ENCODE assay signal across 23 mouse cellular contexts in genomic region chr4:154530336-154530735, GRCm38 (mm10).
DNase-seq lines count a peak whose midpoint lies in the region; ATAC-seq and TF ChIP-seq lines count a peak whose summit lies in the region.
"Had no signal": no experiment of that assay in that cellular context is flagged by ENCODE, and none has a peak within 500 bp of the region (broad histone marks: within the 10 kb centered on the region; RNA-seq: fewer than 3 reads in every experiment).

No protein-coding gene starts in this region.

- no peak overlapping the region for H3K9ac ChIP-seq in forebrain, postnatal 0 days
- H3K9ac ChIP-seq in liver, postnatal 0 days (replicated peaks): no peak overlapping the region
- H3K9ac ChIP-seq: forebrain, embryonic 12.5 days; heart, embryonic 15.5 days; kidney, embryonic 15.5 days; limb, embryonic 12.5 days had no signal

- H3K36me3 ChIP-seq in forebrain, embryonic 10.5 days (replicated peaks): peaks cover 27% of the 10 kb centered on the region
- H3K36me3 ChIP-seq in forebrain, postnatal 0 days (ENCODE audit: insufficient read depth): no peaks in the 10 kb centered on the region
- no peaks in the 10 kb centered on the region for H3K36me3 ChIP-seq in liver, postnatal 0 days (replicated peaks; ENCODE audit: insufficient read depth, low read length)
- H3K36me3 ChIP-seq: heart, embryonic 15.5 days; kidney, embryonic 15.5 days had no signal

- no peaks in the 10 kb centered on the region for H3K9me3 ChIP-seq in forebrain, embryonic 10.5 days
- H3K9me3 ChIP-seq in forebrain, postnatal 0 days (ENCODE audit: low read length): no peaks in the 10 kb centered on the region
- H3K9me3 ChIP-seq in liver, postnatal 0 days (ENCODE audit: low read length): no peaks in the 10 kb centered on the region
- H3K9me3 ChIP-seq: embryonic facial prominence, embryonic 10.5 days; forebrain, embryonic 12.5 days; heart, embryonic 15.5 days; kidney, embryonic 15.5 days; limb, embryonic 12.5 days had no signal

- TF ChIP-seq POLR2A in bone marrow, adult 2 months (IDR thresholded peaks at IDR 0.05; ENCODE audit: borderline replicate concordance, control insufficient read depth, low read depth, low read length): no peak

- H3K4me1 ChIP-seq in forebrain, embryonic 10.5 days: peaks cover 80% of the 10 kb centered on the region
- peaks cover 3% of the 10 kb centered on the region; the same call in 1 of the 2 replicates for H3K4me1 ChIP-seq in forebrain, postnatal 0 days (ENCODE audit: insufficient read depth)
- H3K4me1 ChIP-seq in bone marrow, adult 2 months (ENCODE audit: control insufficient read depth, insufficient read depth, low read length): no peaks in the 10 kb centered on the region; the same call in 1 of the 2 replicates
- peaks cover 6% of the 10 kb centered on the region for H3K4me1 ChIP-seq in liver, postnatal 0 days (ENCODE audit: insufficient read depth)

- WGBS in forebrain, embryonic 10.5 days: 83% methylated on average over 7 of the region's 7 CpGs
- WGBS in forebrain, postnatal 0 days: 68% methylated on average over 7 of the region's 7 CpGs
- 17% methylated on average over 7 of the region's 7 CpGs for WGBS in bone marrow, adult 2 months
- WGBS in liver, postnatal 0 days (ENCODE audit: insufficient replicate concordance): 29% methylated on average over 7 of the region's 7 CpGs

- peaks cover 41% of the 10 kb centered on the region; the same call in 1 of the 2 replicates for H3K27me3 ChIP-seq in forebrain, embryonic 10.5 days (ENCODE audit: poor library complexity, severe bottlenecking)
- H3K27me3 ChIP-seq in forebrain, postnatal 0 days (ENCODE audit: insufficient read depth, low read length): no peaks in the 10 kb centered on the region
- H3K27me3 ChIP-seq in liver, postnatal 0 days (ENCODE audit: insufficient read depth, low read length): no peaks in the 10 kb centered on the region
- H3K27me3 ChIP-seq: CH12.LX; heart, embryonic 15.5 days; limb, embryonic 12.5 days had no signal

- TF ChIP-seq EP300 in liver, postnatal 0 days (IDR thresholded peaks at IDR 0.05; ENCODE audit: low read depth): no peak

- no peak for TF ChIP-seq CTCF in forebrain, postnatal 0 days (IDR thresholded peaks at IDR 0.05; ENCODE audit: low read depth)
- no peak for TF ChIP-seq CTCF in bone marrow, adult 2 months (IDR thresholded peaks at IDR 0.05; ENCODE audit: control insufficient read depth, insufficient read depth, low read length)
- TF ChIP-seq CTCF in liver, postnatal 0 days (IDR thresholded peaks at IDR 0.05; ENCODE audit: low read depth): no peak

- H3K4me2 ChIP-seq in forebrain, postnatal 0 days (ENCODE audit: low read depth): no peak overlapping the region
- H3K4me2 ChIP-seq in liver, postnatal 0 days (ENCODE audit: low read depth, low read length): peak overlapping the region; percentile 30; the same call in 1 of the 2 replicates
- H3K4me2 ChIP-seq: forebrain, embryonic 12.5 days; heart, embryonic 15.5 days; kidney, embryonic 15.5 days; limb, embryonic 12.5 days had no signal

- ATAC-seq in forebrain, postnatal 0 days: no peak
- ATAC-seq in liver, postnatal 0 days: peak; percentile 42; the same call in 1 of the 2 replicates
- ATAC-seq in activated CD4-positive, CD25-positive, alpha-beta regulatory T cell, adult 4 months: no peak
- ATAC-seq: hindbrain, embryonic 16.5 days; intestine, embryonic 16.5 days had no signal

- no peak for DNase-seq in forebrain, embryonic 10.5 days (ENCODE audit: extremely low spot score, low spot score)
- no peak for DNase-seq in forebrain, postnatal 0 days
- DNase-seq in liver: peak; percentile 14
- DNase-seq in liver, postnatal 0 days: peak; percentile 51
- DNase-seq in gastrocnemius, postnatal 25 days: no peak
- DNase-seq: cerebellum, adult 18-20 months; cerebellum, postnatal 36 days; gastrocnemius, postnatal 10 days; heart, adult 2 months; midbrain, embryonic 14.5 days; thymus, postnatal 36 days had no signal

- H3K4me3 ChIP-seq in forebrain, embryonic 10.5 days: no peak overlapping the region
- H3K4me3 ChIP-seq in forebrain, postnatal 0 days (ENCODE audit: low read depth, low read length): no peak overlapping the region
- peak overlapping the region; percentile 36 for H3K4me3 ChIP-seq in bone marrow, adult 2 months (replicated peaks; ENCODE audit: control insufficient read depth, low read depth, low read length)
- no peak overlapping the region for H3K4me3 ChIP-seq in liver, postnatal 0 days (ENCODE audit: low read depth, low read length)
- H3K4me3 ChIP-seq: embryonic facial prominence, embryonic 10.5 days; forebrain, embryonic 12.5 days; heart, adult 2 months; heart, embryonic 15.5 days; kidney, embryonic 15.5 days; limb, embryonic 12.5 days; myocyte had no signal

- 0 out of 2 replicates have a peak overlapping the region, but pooled peaks have one; percentile 30 for H3K27ac ChIP-seq in forebrain, embryonic 10.5 days
- no peak overlapping the region for H3K27ac ChIP-seq in forebrain, postnatal 0 days (ENCODE audit: low read depth, low read length)
- H3K27ac ChIP-seq in bone marrow, adult 2 months (ENCODE audit: control insufficient read depth, insufficient read depth, low read depth, low read length, poor library complexity): peak overlapping the region; percentile 61
- H3K27ac ChIP-seq in liver, postnatal 0 days (ENCODE audit: low read depth): peak overlapping the region; percentile 55
- H3K27ac ChIP-seq: embryonic facial prominence, embryonic 10.5 days; heart, adult 2 months; heart, embryonic 15.5 days; kidney, embryonic 15.5 days; limb, embryonic 12.5 days; macrophage had no signal

Comparison
In these comparisons a context has a peak if more than half of its experiments do, and no peak if none do; other contexts are left out.
1. DNase-seq: peak in liver (single experiment) and liver, postnatal 0 days (single experiment); none in forebrain, embryonic 10.5 days (single experiment), forebrain, postnatal 0 days (single experiment) and gastrocnemius, postnatal 25 days (single experiment).